Mouse (Mus musculus) megakaryocyte, adult 5-6 weeks (primary cell): ENCODE data around the gene Tbck. TPM values are rescaled to one million over a fixed set of nuclear protein-coding genes. Genes with fewer than 3 reads are reported as not detected.

Experiments used
- ATAC-seq: 2 replicates; pipeline ENCODE4 v1.8.0; 2016; ENCODE audit warnings: mild to moderate bottlenecking, inconsistent platforms; ENCODE audit not compliant: poor library complexity, severe bottlenecking
- total RNA-seq, 2 experiments: library from RNA; stranded (forward) in 1 of 2; stranded (reverse) in 1 of 2; fragments of 153-499, 151-499 nt in 1 of 2; fragments of 221-1000, 200-1000 nt in 1 of 2; gene quantifications; 2 replicates each; pipeline versions ENCODE4 v1.2.3 to v1.2.4; 2015 to 2017

Gene Tbck
- total RNA-seq (2015), result 15.3 and 18.6 TPM in 2 replicates
- total RNA-seq (2017), result 17.8 and 18.6 TPM in 2 replicates

- peak; percentile 93 for ATAC-seq
These were observed at the start of gene Tbck for GRCm38 (mm10) chr3:132683447-132684230. Gene Tbck (plus strand): TSS chr3:132684144.

GRCm38 (mm10) chr3:132637080-132637479 lies 46.9 kb upstream of the Tbck start:
- ATAC-seq, result no peak

GRCm38 (mm10) chr3:132644071-132644470 lies 39.9 kb upstream of the Tbck start:
- ATAC-seq, result no peak

- no peak for ATAC-seq
These were observed 37.1 kb upstream of the Tbck start for GRCm38 (mm10) chr3:132646814-132647213.

- no peak for ATAC-seq
These were observed 34.6 kb upstream of the Tbck start for GRCm38 (mm10) chr3:132649368-132649767.

- ATAC-seq, result no peak
These were observed 33.8 kb upstream of the Tbck start for GRCm38 (mm10) chr3:132650191-132650590.

- no peak for ATAC-seq
These were observed 32.2 kb upstream of the Tbck start for GRCm38 (mm10) chr3:132651776-132652175.

GRCm38 (mm10) chr3:132653959-132654358 lies 30.0 kb upstream of the Tbck start:
- ATAC-seq, result no peak

- no peak for ATAC-seq
These were observed 28.0 kb upstream of the Tbck start for GRCm38 (mm10) chr3:132655955-132656354.

- no peak for ATAC-seq
These were observed 6.5 kb upstream of the Tbck start for GRCm38 (mm10) chr3:132677494-132677893.

- ATAC-seq, result no peak
These were observed 436 bp downstream of the Tbck start, which contains the start of gene Aimp1 for GRCm38 (mm10) chr3:132684231-132684928. Gene Aimp1 (minus strand): TSS chr3:132684370.

GRCm38 (mm10) chr3:132701368-132701767 lies 17.4 kb downstream of the Tbck start:
- peak; percentile 45; the same call in 1 of the 2 replicates for ATAC-seq

- no peak for ATAC-seq
These were observed 20.3 kb downstream of the Tbck start for GRCm38 (mm10) chr3:132704216-132704615.

- no peak for ATAC-seq
These were observed 23.0 kb downstream of the Tbck start for GRCm38 (mm10) chr3:132706977-132707376.

GRCm38 (mm10) chr3:132713913-132714312 lies 30.0 kb downstream of the Tbck start:
- ATAC-seq, result no peak

- no peak for ATAC-seq
These were observed 33.4 kb downstream of the Tbck start for GRCm38 (mm10) chr3:132717316-132717715.

- ATAC-seq, result no peak
These were observed 40.4 kb downstream of the Tbck start for GRCm38 (mm10) chr3:132724326-132724725.

GRCm38 (mm10) chr3:132744287-132745146 lies 60.6 kb downstream of the Tbck start:
- ATAC-seq, result no peak

- ATAC-seq, result peak; percentile 83
These were observed 63.1 kb downstream of the Tbck start for GRCm38 (mm10) chr3:132747036-132747435.

- no peak for ATAC-seq
These were observed 63.8 kb downstream of the Tbck start for GRCm38 (mm10) chr3:132747766-132748165.

- no peak for ATAC-seq
These were observed 64.8 kb downstream of the Tbck start for GRCm38 (mm10) chr3:132748750-132749149.
